Mouse (Mus musculus) midbrain, embryonic 10.5 days (tissue): ENCODE measurements around the gene Tubgcp4. TPM values are rescaled to one million over a fixed set of nuclear protein-coding genes. Genes with fewer than 3 reads are reported as not detected.

ENCODE experiments used
- DNase-seq: peaks from one replicate; pipeline ENCODE4 v3.0.0-alpha.2; 2017; ENCODE audit warnings: low spot score
- H3K27ac ChIP-seq: fragments of 300-500 bp; sonication (generic); replicated peaks from 2 replicates; pipeline ENCODE4 v1.5.1; 2016; ENCODE audit warnings: mild to moderate bottlenecking
- H3K27me3 ChIP-seq: fragments of 300-500 bp; sonication (generic); 2 replicates; pipeline ENCODE4 v1.6.1; 2016; ENCODE audit warnings: low read depth, mild to moderate bottlenecking; ENCODE audit not compliant: poor library complexity, severe bottlenecking
- H3K36me3 ChIP-seq: fragments of 300-500 bp; sonication (generic); 2 replicates; pipeline ENCODE4 v1.6.1; 2016; ENCODE audit warnings: mild to moderate bottlenecking, moderate library complexity
- H3K4me1 ChIP-seq: fragments of 300-500 bp; sonication (generic); 2 replicates; pipeline ENCODE4 v1.6.1; 2016
- H3K4me3 ChIP-seq: fragments of 300-500 bp; sonication (generic); 2 replicates; pipeline ENCODE4 v1.5.1; 2016; ENCODE audit warnings: mild to moderate bottlenecking, moderate library complexity
- H3K9me3 ChIP-seq: fragments of 300-500 bp; sonication (generic); replicated peaks from 2 replicates; pipeline ENCODE4 v1.6.1; 2016; ENCODE audit warnings: mild to moderate bottlenecking
- WGBS: fragments of 180-500 bp; shearing (Covaris S2); methylation state at CpG from one replicate; pipeline ENCODE4 v1.1.7; 2016; 5-methylcytosine and 5-hydroxymethylcytosine counted together
- polyA plus RNA-seq: library from polyadenylated mRNA; unstranded; fragments of >200 nt; fragmentation: Nextera tagmentation; extraction: Ambion mirVana; gene quantifications from 2 replicates; pipeline ENCODE4 v1.2.1, GENCODE M21; 2016

Gene Tubgcp4
- polyA plus RNA-seq, 1 experiment from 2014 or later = 81.2 TPM

DNA sequence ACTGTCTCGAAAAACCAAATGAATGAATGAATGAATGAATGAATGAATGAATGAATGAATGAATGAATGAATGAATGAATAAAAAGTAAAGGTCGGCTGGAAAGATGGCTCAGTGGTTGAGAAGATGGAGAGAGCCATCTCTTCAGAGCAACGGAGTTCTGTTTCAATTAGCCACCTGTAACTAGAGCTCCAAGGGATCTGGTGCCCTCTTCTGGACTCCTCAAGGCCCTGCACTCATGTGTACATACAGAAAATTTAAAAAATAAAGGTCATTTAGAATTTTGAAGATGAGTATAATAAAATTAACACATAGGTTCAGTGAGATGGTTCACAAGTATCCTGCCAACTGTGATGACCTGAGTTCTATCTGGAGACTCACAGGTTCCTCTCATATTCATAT, 17.4 kb upstream of the Tubgcp4 start:
- no peaks in the 10 kb centered on the region for H3K4me1 ChIP-seq
- no peak overlapping the region for H3K4me3 ChIP-seq
- 91% methylated on average over 3 of the region's 3 CpGs for WGBS
- H3K27ac ChIP-seq = no peak overlapping the region
- no peaks in the 10 kb centered on the region for H3K27me3 ChIP-seq
- H3K9me3 ChIP-seq = no peaks in the 10 kb centered on the region
- DNase-seq = no peak
- peaks cover 68% of the 10 kb centered on the region for H3K36me3 ChIP-seq

DNA sequence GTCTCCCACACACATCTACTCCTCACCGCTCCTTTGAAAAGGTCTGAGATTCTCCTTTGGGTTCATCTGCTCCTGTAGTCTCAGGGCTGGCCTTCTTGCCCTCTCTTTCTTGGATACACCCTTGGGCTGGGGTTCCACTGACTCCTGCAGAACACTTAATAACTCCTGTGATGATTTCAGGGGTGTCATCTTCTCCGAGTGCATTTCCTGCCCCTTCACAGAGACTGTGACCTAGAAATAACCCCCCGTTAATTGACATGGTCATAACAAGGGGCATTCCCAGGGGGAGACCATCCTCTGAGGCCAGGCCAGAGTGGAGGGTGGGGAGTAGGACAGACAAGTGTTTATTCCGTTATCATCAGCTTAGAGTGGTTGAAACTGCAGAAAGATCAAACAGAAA, 1.3 kb upstream of the Tubgcp4 start:
- no peak for DNase-seq
- Histone ChIP-seq H3K4me1 (peaks cover 32% of the 10 kb centered on the region), H3K9me3 (no peaks in the 10 kb centered on the region), H3K4me3 (peak overlapping the region; percentile 93), H3K27me3 (no peaks in the 10 kb centered on the region), H3K36me3 (peaks cover 48% of the 10 kb centered on the region), H3K27ac (no peak overlapping the region; the same call in 1 of the 2 replicates)
- WGBS = 76% methylated on average over 4 of the region's 4 CpGs

DNA sequence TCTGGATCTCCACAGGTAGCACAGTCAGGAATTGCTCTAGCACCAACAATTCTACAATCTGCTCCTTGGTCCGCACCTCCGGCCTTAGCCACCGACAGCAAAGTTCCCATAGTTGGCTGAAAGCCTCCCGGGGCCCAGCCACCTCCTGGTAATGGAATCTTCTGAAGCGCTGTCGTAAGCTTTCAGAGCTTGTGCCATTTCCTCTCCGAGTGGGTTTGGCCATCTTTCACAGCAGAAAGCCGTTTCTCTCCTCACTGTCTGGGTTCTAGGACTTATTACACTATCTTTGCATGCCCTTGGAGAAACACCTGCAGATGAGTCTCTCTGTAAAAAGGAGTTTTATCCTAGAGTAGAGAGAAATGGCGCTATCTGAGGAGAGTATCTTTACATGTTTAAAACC, 552 bp upstream of the Tubgcp4 start:
- WGBS = 13% methylated on average over 9 of the region's 9 CpGs
- no peaks in the 10 kb centered on the region for H3K27me3 ChIP-seq
- peak overlapping the region; percentile 93 for H3K4me3 ChIP-seq
- peaks cover 32% of the 10 kb centered on the region for H3K4me1 ChIP-seq
- no peak for DNase-seq
- H3K36me3 ChIP-seq = peaks cover 49% of the 10 kb centered on the region
- H3K9me3 ChIP-seq = no peaks in the 10 kb centered on the region
- peak overlapping the region; percentile 93; the same call in 1 of the 2 replicates for H3K27ac ChIP-seq

DNA sequence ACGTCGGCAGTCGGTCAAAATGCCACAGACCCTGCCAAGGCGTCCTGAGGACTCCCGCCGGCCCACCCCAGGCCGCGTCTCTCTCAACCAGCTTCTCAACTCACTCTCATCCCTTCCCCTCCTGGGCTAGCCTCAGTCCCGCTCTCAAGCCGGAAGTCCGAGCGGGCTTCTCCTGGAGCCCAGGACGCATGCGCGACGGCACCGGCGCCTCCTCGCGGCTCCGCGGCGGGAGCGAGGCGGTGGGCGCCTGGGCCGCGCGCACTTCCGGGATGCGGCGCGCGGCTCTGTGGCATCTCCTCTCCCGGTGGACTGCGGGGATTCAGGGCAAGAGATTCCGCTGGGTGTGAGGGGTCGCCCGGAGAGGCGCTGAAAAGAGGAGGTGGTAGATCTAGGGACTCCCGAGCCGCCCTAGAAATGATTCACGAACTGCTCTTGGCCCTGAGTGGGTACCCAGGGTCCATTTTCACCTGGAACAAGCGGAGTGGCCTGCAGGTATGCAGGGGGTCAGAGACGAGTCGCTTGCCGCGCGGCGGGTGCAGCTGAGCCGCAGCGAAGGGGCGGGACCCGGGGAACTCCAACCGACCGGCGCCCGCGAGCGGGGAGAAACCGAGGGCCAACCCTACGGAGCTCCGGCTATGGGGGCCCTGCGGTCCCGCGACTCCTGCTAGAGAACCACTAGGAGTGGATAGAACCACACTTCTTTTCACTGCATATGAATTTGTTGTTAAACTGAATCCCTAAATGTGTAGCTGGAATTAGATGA, 707 bp downstream of the Tubgcp4 start, which contains the start of gene Zscan29:
TSS of gene Zscan29 (minus strand) at position 146 of the 763 bp plus-strand sequence.
- H3K27me3 ChIP-seq = no peaks in the 10 kb centered on the region
- under 1% methylated on average over 66 of the region's 66 CpGs for WGBS
- peaks cover 32% of the 10 kb centered on the region for H3K4me1 ChIP-seq
- peak within 1 kb of the TSS; percentile 93 for H3K4me3 ChIP-seq
- peak; percentile 93 for DNase-seq
- no peaks in the 10 kb centered on the region for H3K9me3 ChIP-seq
- peaks cover 50% of the 10 kb centered on the region for H3K36me3 ChIP-seq
- peak within 1 kb of the TSS; percentile 93 for H3K27ac ChIP-seq

DNA sequence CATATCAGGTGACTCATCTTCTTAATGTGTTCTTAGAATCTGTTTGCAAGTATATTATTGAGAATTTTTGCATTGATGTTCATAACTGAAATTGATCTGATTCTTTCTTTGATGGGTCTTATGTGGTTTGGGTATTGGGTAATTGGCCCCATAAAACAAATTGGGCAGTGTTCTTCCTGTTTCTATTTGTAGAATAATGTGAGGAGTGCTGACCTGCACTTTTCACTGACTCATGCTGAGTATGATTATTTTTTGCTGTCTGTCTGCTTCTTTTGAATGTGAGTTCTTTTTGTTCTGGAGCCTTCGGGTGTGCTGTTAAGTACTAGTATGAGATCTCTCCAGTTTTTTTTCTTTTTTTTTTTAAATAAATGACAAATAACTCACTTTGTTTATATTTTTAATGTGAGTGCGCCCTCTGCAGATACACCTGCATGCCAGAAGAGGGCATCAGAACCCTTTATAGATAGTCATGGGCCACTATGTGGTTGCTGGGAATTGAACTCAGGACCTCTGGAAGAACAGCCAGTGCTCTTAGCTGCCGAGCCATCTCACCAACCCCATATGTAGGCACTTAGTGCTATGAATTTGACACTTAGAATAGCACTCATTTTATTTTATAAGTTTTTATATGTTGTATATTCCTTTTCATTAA, 8.5 kb downstream of the Tubgcp4 start:
- no peaks in the 10 kb centered on the region for H3K9me3 ChIP-seq
- no peak overlapping the region for H3K4me3 ChIP-seq

DNA sequence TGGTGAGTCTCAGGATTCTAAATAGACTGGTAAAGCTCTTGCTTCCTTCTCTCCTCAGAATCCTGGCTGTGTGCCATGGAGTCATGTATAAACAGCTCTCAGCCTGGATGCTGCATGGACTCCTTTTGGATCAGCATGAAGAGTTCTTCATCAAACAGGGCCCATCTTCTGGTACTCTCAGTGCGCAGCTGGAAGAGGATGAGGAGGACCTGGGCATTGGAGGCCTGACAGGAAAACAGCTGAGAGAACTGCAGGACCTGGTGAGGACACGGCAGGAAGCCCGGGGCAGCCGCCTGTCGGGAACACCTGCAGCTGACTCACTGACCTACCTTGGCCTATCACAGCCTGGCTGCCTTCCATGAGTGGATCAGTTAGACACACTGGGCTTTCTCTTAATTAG, 13.0 kb downstream of the Tubgcp4 start:
- WGBS = 89% methylated on average over 5 of the region's 5 CpGs
- DNase-seq = no peak
- Histone ChIP-seq H3K27me3 (no peaks in the 10 kb centered on the region), H3K9me3 (no peaks in the 10 kb centered on the region), H3K4me1 (no peaks in the 10 kb centered on the region), H3K36me3 (peaks cover 96% of the 10 kb centered on the region), H3K27ac (no peak overlapping the region), H3K4me3 (no peak overlapping the region)

More for the DNA sequence above, 8.5 kb downstream of the Tubgcp4 start:
- DNase-seq = no peak
- no peaks in the 10 kb centered on the region for H3K4me1 ChIP-seq
- peaks cover 97% of the 10 kb centered on the region for H3K36me3 ChIP-seq
- H3K27me3 ChIP-seq = no peaks in the 10 kb centered on the region
- 95% methylated on average over 3 of the region's 3 CpGs for WGBS
- no peak overlapping the region for H3K27ac ChIP-seq

DNA sequence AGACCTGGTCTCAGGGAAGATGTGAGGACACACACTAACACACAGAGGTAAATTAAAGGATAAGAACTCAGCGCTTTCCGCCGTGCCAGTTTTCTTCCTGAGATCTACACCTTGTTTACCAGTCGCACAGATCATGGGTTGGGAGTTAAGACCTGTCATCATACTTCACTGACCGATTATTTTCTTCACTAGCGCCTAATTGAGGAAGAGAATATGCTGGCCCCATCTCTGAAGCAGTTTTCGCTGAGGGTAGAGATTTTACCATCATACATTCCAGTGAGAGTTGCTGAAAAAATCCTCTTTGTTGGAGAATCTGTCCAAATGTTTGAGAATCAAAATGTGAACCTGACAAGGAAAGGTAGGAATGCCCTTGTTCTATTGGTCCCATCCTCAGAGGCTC, 13.7 kb downstream of the Tubgcp4 start:
- Histone ChIP-seq H3K27me3 (no peaks in the 10 kb centered on the region), H3K27ac (no peak overlapping the region), H3K9me3 (no peaks in the 10 kb centered on the region), H3K36me3 (peaks cover 96% of the 10 kb centered on the region), H3K4me1 (no peaks in the 10 kb centered on the region), H3K4me3 (no peak overlapping the region)
- 96% methylated on average over 7 of the region's 7 CpGs for WGBS
- no peak for DNase-seq

DNA sequence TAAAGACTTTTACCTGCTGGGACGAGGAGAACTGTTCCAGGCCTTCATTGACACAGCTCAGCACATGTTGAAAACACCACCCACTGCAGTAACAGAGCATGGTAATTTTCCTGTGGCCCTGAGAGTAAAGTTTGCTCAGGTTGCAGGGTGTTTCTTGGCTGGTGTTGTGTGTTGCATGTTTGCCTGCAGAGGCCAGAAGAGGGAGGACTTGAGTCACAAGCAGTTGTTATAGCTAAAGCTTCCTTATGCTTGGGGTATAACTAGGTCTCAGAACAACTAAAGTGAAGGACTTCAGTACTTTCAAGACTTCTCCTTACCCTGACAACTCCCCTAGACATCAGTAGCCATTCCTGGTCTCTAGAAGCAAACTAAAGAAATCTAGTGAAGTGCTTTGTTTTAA, 18.1 kb downstream of the Tubgcp4 start:
- H3K27ac ChIP-seq = no peak overlapping the region
- 78% methylated on average over 1 of the region's 1 CpGs for WGBS
- no peaks in the 10 kb centered on the region for H3K27me3 ChIP-seq
- no peak overlapping the region for H3K4me3 ChIP-seq
- H3K36me3 ChIP-seq = peaks cover 98% of the 10 kb centered on the region
- DNase-seq = no peak
- no peaks in the 10 kb centered on the region for H3K9me3 ChIP-seq
- H3K4me1 ChIP-seq = no peaks in the 10 kb centered on the region

DNA sequence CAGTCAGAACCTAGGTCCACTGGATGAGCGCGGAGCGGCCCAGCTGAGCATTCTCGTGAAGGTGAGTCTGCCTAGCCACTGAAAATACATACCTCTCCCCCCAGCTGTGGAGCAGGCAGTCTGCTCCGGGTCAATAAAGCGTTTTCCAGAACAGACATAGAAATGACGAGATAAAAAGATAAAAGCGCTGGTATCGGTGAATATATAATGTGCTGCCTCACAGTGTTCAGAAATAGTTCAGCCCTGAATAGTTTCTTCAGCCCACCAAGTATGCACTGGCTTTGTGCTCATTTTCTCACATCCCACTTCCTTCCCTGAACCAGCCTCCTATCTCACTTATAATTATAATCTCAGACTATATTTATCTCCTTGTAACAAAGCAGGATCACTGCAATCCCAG, 25.0 kb downstream of the Tubgcp4 start:
- no peak for DNase-seq
- Histone ChIP-seq H3K9me3 (no peaks in the 10 kb centered on the region), H3K4me3 (no peak overlapping the region), H3K27ac (no peak overlapping the region), H3K4me1 (no peaks in the 10 kb centered on the region), H3K27me3 (no peaks in the 10 kb centered on the region), H3K36me3 (peaks cover 99% of the 10 kb centered on the region)
- 91% methylated on average over 9 of the region's 9 CpGs for WGBS

DNA sequence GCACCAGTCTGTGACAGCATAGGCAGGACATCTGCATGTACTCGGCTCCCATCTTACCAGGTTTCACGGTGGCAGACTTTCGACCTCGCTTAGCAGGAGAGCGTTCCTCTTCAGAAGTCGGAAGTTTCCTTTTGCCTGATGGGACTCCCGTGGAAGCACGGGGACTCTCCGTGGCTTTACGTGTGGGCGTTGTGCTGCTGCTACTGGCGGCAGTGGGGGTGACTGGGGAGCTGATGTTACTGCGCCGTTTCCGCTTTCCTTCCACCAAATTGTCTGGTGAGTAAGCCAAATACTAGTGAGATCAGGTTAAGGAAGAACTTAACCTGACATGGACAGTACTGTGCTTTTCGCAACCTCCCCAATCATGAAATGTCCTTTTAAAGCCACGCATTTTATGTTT, 33.8 kb downstream of the Tubgcp4 start:
- Histone ChIP-seq H3K36me3 (peaks cover 100% of the 10 kb centered on the region), H3K27me3 (no peaks in the 10 kb centered on the region), H3K27ac (no peak overlapping the region), H3K9me3 (no peaks in the 10 kb centered on the region), H3K4me1 (no peaks in the 10 kb centered on the region), H3K4me3 (no peak overlapping the region)
- no peak for DNase-seq
- WGBS = 96% methylated on average over 17 of the region's 17 CpGs

DNA sequence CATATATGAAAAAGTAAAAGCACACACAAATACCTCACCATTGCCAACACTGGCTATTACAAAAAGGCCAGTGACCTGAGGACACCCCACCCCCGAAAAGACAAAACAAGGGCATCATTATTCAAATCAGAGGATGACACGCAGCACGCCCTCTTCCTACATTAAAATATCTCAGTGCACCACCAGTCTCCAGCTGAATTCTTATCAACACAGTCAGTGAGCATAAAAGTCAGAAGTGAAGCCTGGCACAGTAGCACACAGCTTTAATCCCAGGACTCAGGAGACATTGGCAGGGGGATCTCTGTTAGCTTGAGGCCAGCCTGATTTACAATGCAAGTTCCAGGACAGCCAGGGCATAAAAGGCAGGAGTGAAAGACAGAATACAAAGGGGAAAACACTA, 36.1 kb downstream of the Tubgcp4 start:
- Histone ChIP-seq H3K27ac (no peak overlapping the region), H3K4me1 (no peaks in the 10 kb centered on the region), H3K9me3 (no peaks in the 10 kb centered on the region), H3K36me3 (peaks cover 100% of the 10 kb centered on the region), H3K27me3 (no peaks in the 10 kb centered on the region), H3K4me3 (no peak overlapping the region)
- no peak for DNase-seq
- WGBS = 90% methylated on average over 3 of the region's 3 CpGs

DNA sequence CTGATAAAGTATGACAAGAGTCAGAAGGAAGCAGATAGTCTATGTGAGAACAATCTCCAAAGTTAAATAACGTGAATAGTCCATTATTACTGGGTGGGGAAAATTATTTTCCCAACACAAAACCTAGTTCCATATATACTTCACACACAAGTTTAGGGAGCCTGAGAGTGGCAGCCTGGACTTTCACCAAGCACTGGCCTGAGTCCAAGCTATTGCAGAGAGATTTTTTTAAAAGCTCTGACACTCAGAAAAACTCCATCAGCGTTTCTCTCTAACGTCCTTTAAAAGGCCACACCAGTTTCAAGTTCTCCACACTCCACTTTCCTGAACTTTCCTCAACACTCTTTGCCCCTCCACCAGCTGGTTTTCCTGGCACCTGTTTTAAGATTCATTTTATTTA, 44.0 kb downstream of the Tubgcp4 start:
- Histone ChIP-seq H3K27me3 (no peaks in the 10 kb centered on the region), H3K36me3 (peaks cover 100% of the 10 kb centered on the region), H3K4me1 (no peaks in the 10 kb centered on the region), H3K9me3 (no peaks in the 10 kb centered on the region), H3K27ac (no peak overlapping the region), H3K4me3 (no peak overlapping the region)
- 98% methylated on average over 3 of the region's 3 CpGs for WGBS
- no peak for DNase-seq

DNA sequence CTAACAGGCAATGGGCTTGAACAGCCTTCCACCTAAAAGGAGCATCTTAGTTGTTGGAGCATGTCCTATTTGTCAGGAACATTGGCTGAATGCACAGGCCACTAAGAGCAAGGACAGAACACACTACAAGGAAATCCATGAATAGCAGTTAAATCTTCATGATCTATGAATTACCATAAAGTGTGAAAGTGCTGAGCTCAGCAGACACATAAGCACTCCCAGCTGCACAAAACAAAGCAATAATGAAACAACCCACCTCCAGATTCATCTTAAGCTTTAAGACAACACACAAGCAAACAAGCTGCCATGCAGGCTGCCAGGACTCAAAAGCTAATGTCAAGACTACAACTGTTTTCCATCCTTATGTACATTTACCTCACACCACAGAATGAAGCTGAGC, 48.7 kb downstream of the Tubgcp4 start:
- DNase-seq = no peak
- Histone ChIP-seq H3K36me3 (peaks cover 99% of the 10 kb centered on the region), H3K4me3 (no peak overlapping the region), H3K9me3 (no peaks in the 10 kb centered on the region), H3K4me1 (no peaks in the 10 kb centered on the region), H3K27ac (no peak overlapping the region), H3K27me3 (no peaks in the 10 kb centered on the region)
